Comparison of ENCODE assay signal across 15 mouse cellular contexts in genomic region chr5:76668118-76668517, GRCm38 (mm10).
"Had no signal": no experiment of that assay in that cellular context is flagged by ENCODE, and none has a peak within 500 bp of the region (broad histone marks: within the 10 kb centered on the region; RNA-seq: fewer than 3 reads in every experiment).

No protein-coding gene starts in this region.

- H3K27me3 ChIP-seq: limb, embryonic 12.5 days; liver, embryonic 15.5 days; lung, embryonic 15.5 days; midbrain, embryonic 12.5 days; neural tube, embryonic 13.5 days had no signal

- ATAC-seq: midbrain, embryonic 16.5 days had no signal

- H3K36me3 ChIP-seq: limb, embryonic 12.5 days; liver, embryonic 15.5 days; lung, embryonic 15.5 days; neural tube, embryonic 13.5 days had no signal

- DNase-seq: kidney, adult 18-20 months; kidney, postnatal 25 days; retina, postnatal 1 day; right cerebral cortex, postnatal 4 days; spleen, adult 18-20 months; thymus, adult 18-20 months; thymus, postnatal 14 days had no signal

- H3K9me3 ChIP-seq: limb, embryonic 12.5 days; liver, embryonic 15.5 days; lung, embryonic 15.5 days; midbrain, embryonic 12.5 days; neural tube, embryonic 13.5 days had no signal

- H3K4me3 ChIP-seq: limb, embryonic 12.5 days; liver, embryonic 15.5 days; lung, embryonic 15.5 days; midbrain, embryonic 12.5 days; neural tube, embryonic 13.5 days had no signal

- H3K27ac ChIP-seq: limb, embryonic 12.5 days; liver, embryonic 15.5 days; lung, embryonic 15.5 days; macrophage; midbrain, embryonic 12.5 days had no signal

- H3K4me2 ChIP-seq: limb, embryonic 12.5 days; liver, embryonic 11.5 days; liver, embryonic 15.5 days; lung, embryonic 15.5 days; midbrain, embryonic 12.5 days; neural tube, embryonic 13.5 days had no signal

- H3K9ac ChIP-seq: limb, embryonic 12.5 days; liver, embryonic 15.5 days; lung, embryonic 15.5 days; midbrain, embryonic 12.5 days; neural tube, embryonic 13.5 days had no signal
